Mouse (Mus musculus): ENCODE results near the gene Csnk2b. TPM values are rescaled to one million over a fixed set of nuclear protein-coding genes. Genes with fewer than 3 reads are reported as not detected.

Gene Csnk2b
- polyA plus RNA-seq, 1 experiment from 2014 or later = 361 TPM

GRCm38 (mm10) chr17:35088151-35088550, 33.7 kb downstream of the Csnk2b start:
- Histone ChIP-seq H3K36me3 (ENCODE audit: control insufficient read depth, insufficient read depth, low read length) (no peaks in the 10 kb centered on the region; the same call in 1 of the 2 replicates), H3K27me3 (ENCODE audit: control insufficient read depth, insufficient read depth, low read length) (no peaks in the 10 kb centered on the region), H3K4me2 (ENCODE audit: low read depth, low read length) (no peak overlapping the region), H3K9me3 (ENCODE audit: control insufficient read depth, low read length) (no peaks in the 10 kb centered on the region), H3K4me3 (ENCODE audit: low read depth, low read length) (no peak overlapping the region), H3K4me1 (ENCODE audit: control insufficient read depth, insufficient read depth, low read length) (peaks cover 11% of the 10 kb centered on the region), H3K27ac (ENCODE audit: low read depth, low read length) (no peak overlapping the region), H3K9ac (replicated peaks; ENCODE audit: low read depth, low read length) (no peak overlapping the region)
- no peak for ATAC-seq (ENCODE audit: low read depth)
- 54% methylated on average over 2 of the region's 2 CpGs for WGBS

GRCm38 (mm10) chr17:35085208-35085865, 36.5 kb downstream of the Csnk2b start, which contains the start of gene Ly6g6f:
Ly6g6f (minus strand) TSS chr17:35085610.
- 82% methylated on average over 7 of the region's 7 CpGs for WGBS
- H3K4me3 ChIP-seq (ENCODE audit: low read depth, low read length) = no peak within 1 kb of the TSS
- no peaks in the 10 kb centered on the region for H3K36me3 ChIP-seq (ENCODE audit: control insufficient read depth, insufficient read depth, low read length)
- no peak within 1 kb of the TSS for H3K4me2 ChIP-seq (ENCODE audit: low read depth, low read length)
- peaks cover 5% of the 10 kb centered on the region for H3K4me1 ChIP-seq (ENCODE audit: control insufficient read depth, insufficient read depth, low read length)
- H3K27me3 ChIP-seq (ENCODE audit: control insufficient read depth, insufficient read depth, low read length) = no peaks in the 10 kb centered on the region
- H3K9me3 ChIP-seq (ENCODE audit: control insufficient read depth, low read length) = no peaks in the 10 kb centered on the region
- no peak within 1 kb of the TSS for H3K9ac ChIP-seq (replicated peaks; ENCODE audit: low read depth, low read length)
- no peak for ATAC-seq (ENCODE audit: low read depth)
- no peak within 1 kb of the TSS for H3K27ac ChIP-seq (ENCODE audit: low read depth, low read length)

DNA sequence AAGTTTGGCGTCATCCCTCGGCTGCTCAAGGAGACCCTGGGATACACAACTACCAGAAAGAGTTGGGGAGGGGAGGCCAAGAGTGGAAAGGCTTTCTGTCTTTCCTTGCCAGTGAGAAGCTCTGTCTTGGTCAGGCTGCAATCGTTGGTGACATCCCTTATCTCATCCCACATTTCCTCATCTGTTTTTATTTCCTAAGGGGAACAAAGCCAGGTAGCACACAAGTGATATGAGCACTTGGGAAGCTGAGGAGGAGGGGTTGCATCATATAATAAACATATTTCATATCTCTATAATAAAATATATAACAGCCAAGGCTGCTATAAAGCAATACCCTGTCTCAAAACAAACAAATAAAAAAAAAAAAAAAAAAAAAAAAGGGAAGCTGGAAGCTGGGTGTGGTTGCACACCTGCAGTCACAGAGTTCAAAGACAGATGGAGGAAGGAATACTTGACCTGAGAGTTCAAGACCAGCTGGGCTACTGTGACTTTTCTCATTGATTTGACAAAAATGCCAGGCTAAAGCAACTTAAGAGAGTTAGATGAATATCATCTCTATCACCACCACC, 37.8 kb downstream of the Csnk2b start:
- Histone ChIP-seq H3K27me3 (ENCODE audit: control insufficient read depth, insufficient read depth, low read length) (no peaks in the 10 kb centered on the region), H3K9me3 (ENCODE audit: control insufficient read depth, low read length) (no peaks in the 10 kb centered on the region), H3K27ac (ENCODE audit: low read depth, low read length) (no peak overlapping the region), H3K4me3 (ENCODE audit: low read depth, low read length) (no peak overlapping the region), H3K36me3 (ENCODE audit: control insufficient read depth, insufficient read depth, low read length) (no peaks in the 10 kb centered on the region), H3K4me2 (ENCODE audit: low read depth, low read length) (no peak overlapping the region), H3K4me1 (ENCODE audit: control insufficient read depth, insufficient read depth, low read length) (no peaks in the 10 kb centered on the region), H3K9ac (replicated peaks; ENCODE audit: low read depth, low read length) (no peak overlapping the region)
- 79% methylated on average over 3 of the region's 3 CpGs for WGBS
- ATAC-seq (ENCODE audit: low read depth) = no peak

- 87% methylated on average over 16 of the region's 16 CpGs for WGBS
- H3K4me3 ChIP-seq (ENCODE audit: low read depth, low read length) = no peak overlapping the region
- no peaks in the 10 kb centered on the region for H3K9me3 ChIP-seq (ENCODE audit: control insufficient read depth, low read length)
- H3K27me3 ChIP-seq (ENCODE audit: control insufficient read depth, insufficient read depth, low read length) = no peaks in the 10 kb centered on the region
- no peak for ATAC-seq (ENCODE audit: low read depth)
- H3K4me2 ChIP-seq (ENCODE audit: low read depth, low read length) = no peak overlapping the region
- no peak overlapping the region for H3K27ac ChIP-seq (ENCODE audit: low read depth, low read length)
- H3K36me3 ChIP-seq (ENCODE audit: control insufficient read depth, insufficient read depth, low read length) = no peaks in the 10 kb centered on the region
- H3K9ac ChIP-seq (replicated peaks; ENCODE audit: low read depth, low read length) = no peak overlapping the region
- H3K4me1 ChIP-seq (ENCODE audit: control insufficient read depth, insufficient read depth, low read length) = peaks cover 1% of the 10 kb centered on the region; the same call in 1 of the 2 replicates
Observed at GRCm38 (mm10) chr17:35082841-35083576, 38.8 kb downstream of the Csnk2b start.

GRCm38 (mm10) chr17:35080710-35081109, 41.1 kb downstream of the Csnk2b start:
- no peaks in the 10 kb centered on the region for H3K27me3 ChIP-seq (ENCODE audit: control insufficient read depth, insufficient read depth, low read length)
- H3K27ac ChIP-seq (ENCODE audit: low read depth, low read length) = no peak overlapping the region
- peaks cover 5% of the 10 kb centered on the region; the same call in 1 of the 2 replicates for H3K4me1 ChIP-seq (ENCODE audit: control insufficient read depth, insufficient read depth, low read length)
- no peak overlapping the region for H3K4me3 ChIP-seq (ENCODE audit: low read depth, low read length)
- WGBS = 81% methylated on average over 4 of the region's 4 CpGs
- ATAC-seq (ENCODE audit: low read depth) = no peak
- H3K9me3 ChIP-seq (ENCODE audit: control insufficient read depth, low read length) = no peaks in the 10 kb centered on the region
- H3K4me2 ChIP-seq (ENCODE audit: low read depth, low read length) = no peak overlapping the region
- H3K9ac ChIP-seq (replicated peaks; ENCODE audit: low read depth, low read length) = no peak overlapping the region
- no peaks in the 10 kb centered on the region for H3K36me3 ChIP-seq (ENCODE audit: control insufficient read depth, insufficient read depth, low read length)

DNA sequence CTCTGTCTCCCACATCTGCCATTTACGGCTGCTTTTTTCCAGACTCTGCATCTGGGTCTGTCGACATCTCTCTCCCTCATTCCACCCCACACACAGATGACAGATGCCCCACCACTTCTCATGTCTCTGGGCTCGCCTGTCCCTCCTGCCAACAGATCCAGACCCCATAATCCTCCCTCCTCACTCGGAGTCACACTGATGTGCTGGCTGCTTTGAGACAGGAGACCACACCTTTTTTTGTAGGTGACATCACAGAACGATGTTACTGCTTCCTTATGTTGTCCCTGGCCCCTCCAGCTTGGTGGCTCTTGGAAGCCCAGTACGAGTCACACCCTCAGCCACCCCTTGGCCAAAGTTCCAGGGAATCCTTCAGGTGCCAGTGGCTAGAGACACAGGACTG, 41.6 kb downstream of the Csnk2b start:
- ATAC-seq (ENCODE audit: low read depth) = no peak
- H3K4me3 ChIP-seq (ENCODE audit: low read depth, low read length) = no peak overlapping the region
- H3K27me3 ChIP-seq (ENCODE audit: control insufficient read depth, insufficient read depth, low read length) = no peaks in the 10 kb centered on the region
- no peak overlapping the region for H3K9ac ChIP-seq (replicated peaks; ENCODE audit: low read depth, low read length)
- H3K9me3 ChIP-seq (ENCODE audit: control insufficient read depth, low read length) = no peaks in the 10 kb centered on the region
- H3K4me1 ChIP-seq (ENCODE audit: control insufficient read depth, insufficient read depth, low read length) = peaks cover 5% of the 10 kb centered on the region; the same call in 1 of the 2 replicates
- no peaks in the 10 kb centered on the region for H3K36me3 ChIP-seq (ENCODE audit: control insufficient read depth, insufficient read depth, low read length)
- 67% methylated on average over 6 of the region's 6 CpGs for WGBS
- no peak overlapping the region for H3K27ac ChIP-seq (ENCODE audit: low read depth, low read length)
- no peak overlapping the region for H3K4me2 ChIP-seq (ENCODE audit: low read depth, low read length)

- no peak for ATAC-seq (ENCODE audit: low read depth)
- no peak overlapping the region for H3K4me2 ChIP-seq (ENCODE audit: low read depth, low read length)
- H3K9me3 ChIP-seq (ENCODE audit: control insufficient read depth, low read length) = no peaks in the 10 kb centered on the region
- no peaks in the 10 kb centered on the region for H3K27me3 ChIP-seq (ENCODE audit: control insufficient read depth, insufficient read depth, low read length)
- no peaks in the 10 kb centered on the region for H3K36me3 ChIP-seq (ENCODE audit: control insufficient read depth, insufficient read depth, low read length)
- H3K27ac ChIP-seq (ENCODE audit: low read depth, low read length) = no peak overlapping the region
- H3K9ac ChIP-seq (replicated peaks; ENCODE audit: low read depth, low read length) = no peak overlapping the region
- 68% methylated on average over 9 of the region's 9 CpGs for WGBS
- H3K4me3 ChIP-seq (ENCODE audit: low read depth, low read length) = no peak overlapping the region
- H3K4me1 ChIP-seq (ENCODE audit: control insufficient read depth, insufficient read depth, low read length) = peaks cover 5% of the 10 kb centered on the region; the same call in 1 of the 2 replicates
Observed at GRCm38 (mm10) chr17:35079778-35080177, 42.1 kb downstream of the Csnk2b start.

DNA sequence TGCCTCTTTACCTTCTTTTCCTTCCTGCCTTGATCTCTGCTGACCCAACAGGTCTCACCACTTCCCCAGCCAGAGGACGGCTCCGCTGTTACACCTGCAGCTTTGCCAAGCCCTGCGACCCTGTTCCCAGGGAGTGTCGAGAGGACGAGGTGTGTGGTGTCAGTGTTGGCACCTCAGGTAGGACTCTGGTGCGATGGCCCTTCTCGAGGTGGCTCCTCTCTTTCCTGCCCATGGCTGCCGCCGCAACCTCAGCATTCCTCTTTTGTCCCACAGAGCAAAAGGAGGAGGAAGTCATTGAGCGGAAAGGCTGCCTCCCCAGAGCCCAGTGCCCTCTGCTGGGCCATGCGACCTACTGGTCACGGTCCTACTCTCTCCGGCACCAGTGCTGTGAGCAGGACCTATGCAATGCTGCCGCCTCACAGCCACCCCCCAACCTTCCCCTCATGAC, 44.0 kb downstream of the Csnk2b start, which contains the start of gene Ly6g6d:
Ly6g6d (minus strand) TSS at position 280 of the 448 bp plus-strand sequence.
- H3K4me2 ChIP-seq (ENCODE audit: low read depth, low read length) = peak within 1 kb of the TSS; percentile 15; the same call in 1 of the 2 replicates
- H3K27me3 ChIP-seq (ENCODE audit: control insufficient read depth, insufficient read depth, low read length) = no peaks in the 10 kb centered on the region
- no peak within 1 kb of the TSS for H3K9ac ChIP-seq (replicated peaks; ENCODE audit: low read depth, low read length)
- H3K27ac ChIP-seq (ENCODE audit: low read depth, low read length) = no peak within 1 kb of the TSS
- WGBS = 7% methylated on average over 14 of the region's 14 CpGs
- H3K4me3 ChIP-seq (ENCODE audit: low read depth, low read length) = peak within 1 kb of the TSS; percentile 9
- H3K36me3 ChIP-seq (ENCODE audit: control insufficient read depth, insufficient read depth, low read length) = no peaks in the 10 kb centered on the region
- no peaks in the 10 kb centered on the region for H3K9me3 ChIP-seq (ENCODE audit: control insufficient read depth, low read length)
- H3K4me1 ChIP-seq (ENCODE audit: control insufficient read depth, insufficient read depth, low read length) = peaks cover 5% of the 10 kb centered on the region; the same call in 1 of the 2 replicates
- ATAC-seq (ENCODE audit: low read depth) = peak; percentile 38; the same call in 1 of the 2 replicates
